Mouse (Mus musculus): ENCODE results near the gene Dbnl.

Gene Dbnl

DNA sequence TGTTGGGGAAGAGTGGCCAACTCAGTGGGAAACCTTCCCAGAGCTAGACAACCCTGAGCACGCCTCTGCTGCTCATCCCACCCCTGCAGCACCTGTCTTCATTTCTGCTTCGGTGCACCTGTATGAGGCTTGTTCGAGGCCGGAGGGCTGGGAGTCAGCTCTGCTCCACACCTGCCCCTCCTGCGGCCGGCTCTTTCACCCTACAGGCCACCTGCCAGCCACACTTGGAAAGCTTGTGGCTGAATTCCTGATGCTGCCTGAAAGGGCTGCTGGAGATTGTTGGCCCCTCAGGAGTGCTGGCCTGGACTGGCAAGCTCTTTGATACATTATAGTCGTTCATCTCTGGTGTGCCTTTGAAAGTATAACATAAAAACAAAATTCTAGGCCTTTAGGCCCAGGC is 52.1 kb downstream of the Dbnl start:
- no peak for DNase-seq

DNA sequence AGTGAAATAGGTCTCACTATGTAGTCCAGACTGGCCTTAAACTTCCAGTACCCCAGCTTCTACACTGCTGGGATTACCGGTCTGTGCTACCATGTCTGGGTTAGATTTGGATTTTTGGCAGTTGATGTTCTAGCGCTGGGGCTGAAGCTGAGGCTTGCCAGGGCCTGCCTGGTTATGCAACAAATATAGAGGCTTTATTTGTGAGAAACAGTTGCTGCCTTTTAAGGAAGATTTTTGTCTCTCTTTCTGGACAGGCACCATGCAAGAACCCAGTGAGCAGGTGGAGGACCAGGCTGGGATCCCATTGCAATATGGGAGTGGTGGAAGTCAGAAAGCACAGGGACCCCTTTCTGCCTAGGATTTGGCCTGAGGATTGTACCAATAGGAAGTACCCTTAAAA is 53.5 kb downstream of the Dbnl start:
- no peak for DNase-seq

GRCm38 (mm10) chr11:5843131-5843530 is 54.8 kb downstream of the Dbnl start:
- DNase-seq, result no peak

DNA sequence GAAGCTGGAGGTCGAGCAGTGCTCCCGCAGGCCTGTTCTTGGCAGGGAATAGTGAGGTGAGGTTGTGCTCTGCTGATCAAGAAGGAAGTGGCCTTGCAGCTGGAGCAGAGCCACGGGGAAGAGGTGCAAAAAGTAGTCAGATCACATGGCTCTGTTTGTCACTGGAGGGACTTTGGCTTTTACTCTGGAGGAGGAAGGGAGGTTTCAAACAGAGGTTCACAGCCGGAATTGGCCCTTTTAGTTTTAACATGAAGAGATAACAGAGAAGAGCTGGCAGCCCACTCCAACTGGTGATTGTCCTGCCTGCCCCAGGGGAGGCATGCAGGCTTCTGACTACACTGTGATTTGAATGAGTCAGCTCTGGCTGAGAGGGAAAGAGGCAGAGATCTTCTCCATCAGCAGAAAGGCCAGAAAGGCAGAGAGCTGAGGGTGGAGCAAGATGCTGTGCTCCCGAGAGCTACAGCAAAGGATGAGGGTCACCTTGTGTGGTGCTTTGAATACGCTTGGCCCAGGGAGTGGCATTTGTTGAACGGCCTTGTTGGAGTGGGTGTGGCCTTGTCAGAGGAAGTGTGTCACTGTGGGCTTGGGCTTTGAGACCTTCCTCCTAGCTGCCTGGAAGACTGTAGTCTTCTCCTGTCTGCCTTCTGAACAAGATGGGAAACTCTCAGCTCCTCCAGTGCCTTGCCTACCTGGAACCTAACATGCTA is 58.5 kb downstream of the Dbnl start:
- DNase-seq, result no peak

GRCm38 (mm10) chr11:5848741-5849140 is 60.5 kb downstream of the Dbnl start:
- peak; percentile 45 for DNase-seq

GRCm38 (mm10) chr11:5849316-5849715 is 61.0 kb downstream of the Dbnl start:
- DNase-seq, result peak; percentile 41

- no peak for DNase-seq
These were observed 62.2 kb downstream of the Dbnl start for GRCm38 (mm10) chr11:5850452-5850851.
